Mouse (Mus musculus): ENCODE measurements around the gene Gstm2. TPM values are rescaled to one million over a fixed set of nuclear protein-coding genes. Genes with fewer than 3 reads are reported as not detected.
A peak's percentile ranks its signal among the peaks of the same experiment; 100 is the strongest.
"Not testable (repeated sequence)": the region's sequence is repeated elsewhere in the genome, so short reads cannot be mapped to it uniquely, and the experiment has no call there.

The Gstm2 gene
- total and polyA plus RNA-seq, 2 experiments from 2014 or later, result 6.1 to 20.0 TPM

- H3K4me3 ChIP-seq (ENCODE audit: low read length), result no peak overlapping the region
- WGBS, result 97% methylated on average over 5 of the region's 5 CpGs
- no peaks in the 10 kb centered on the region for H3K36me3 ChIP-seq (ENCODE audit: insufficient read depth, low read length)
- H3K9me3 ChIP-seq (ENCODE audit: low read length), result no peaks in the 10 kb centered on the region
- H3K4me2 ChIP-seq (ENCODE audit: low read depth, low read length), result no peak overlapping the region
- no peaks in the 10 kb centered on the region for H3K27me3 ChIP-seq (ENCODE audit: insufficient read depth, low read length)
- no peak for TF ChIP-seq CTCF (IDR thresholded peaks at IDR 0.05; ENCODE audit: low read depth)
- no peak overlapping the region for H3K27ac ChIP-seq
- ATAC-seq, result no peak
- 0 out of 2 replicates have a peak, but pooled peaks cover 3% of the 10 kb centered on the region for H3K4me1 ChIP-seq (ENCODE audit: insufficient read depth, low read length)
- no peak for DNase-seq (ENCODE audit: low spot score)
- H3K9ac ChIP-seq (replicated peaks; ENCODE audit: low read length), result no peak overlapping the region
Observed at GRCm38 (mm10) chr3:107966631-107967030, 19.6 kb downstream of the Gstm2 start.

DNA sequence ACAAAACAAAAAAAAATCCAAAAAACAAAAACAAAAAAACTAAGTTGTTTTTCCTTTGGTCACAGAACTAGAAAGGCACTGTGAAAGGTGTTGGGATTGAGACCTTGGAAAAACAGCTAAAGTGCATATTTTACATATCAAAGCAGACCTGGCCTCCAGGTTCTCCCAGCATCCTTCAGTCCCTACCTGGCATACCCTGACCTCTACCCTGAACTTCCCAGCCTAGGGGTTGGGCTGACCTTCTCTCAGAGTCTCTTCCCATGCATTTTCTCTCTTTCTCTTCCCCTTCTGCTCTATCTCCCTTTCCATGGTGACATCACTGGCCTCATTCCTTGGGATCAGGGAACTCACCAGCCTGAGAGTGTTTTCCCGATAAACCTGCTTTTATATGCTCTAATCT is 20.7 kb downstream of the Gstm2 start:
- WGBS, result 72% methylated on average over 1 of the region's 1 CpGs
- Histone ChIP-seq H3K4me3 (ENCODE audit: low read length) (no peak overlapping the region), H3K9ac (replicated peaks; ENCODE audit: low read length) (no peak overlapping the region), H3K9me3 (ENCODE audit: low read length) (no peaks in the 10 kb centered on the region), H3K27ac (no peak overlapping the region), H3K36me3 (ENCODE audit: insufficient read depth, low read length) (no peaks in the 10 kb centered on the region), H3K4me1 (ENCODE audit: insufficient read depth, low read length) (0 out of 2 replicates have a peak, but pooled peaks cover 3% of the 10 kb centered on the region), H3K4me2 (ENCODE audit: low read depth, low read length) (no peak overlapping the region), H3K27me3 (ENCODE audit: insufficient read depth, low read length) (no peaks in the 10 kb centered on the region)
- ATAC-seq (no peak), DNase-seq (ENCODE audit: low spot score) (no peak)
- no peak for TF ChIP-seq CTCF (IDR thresholded peaks at IDR 0.05; ENCODE audit: low read depth)

DNA sequence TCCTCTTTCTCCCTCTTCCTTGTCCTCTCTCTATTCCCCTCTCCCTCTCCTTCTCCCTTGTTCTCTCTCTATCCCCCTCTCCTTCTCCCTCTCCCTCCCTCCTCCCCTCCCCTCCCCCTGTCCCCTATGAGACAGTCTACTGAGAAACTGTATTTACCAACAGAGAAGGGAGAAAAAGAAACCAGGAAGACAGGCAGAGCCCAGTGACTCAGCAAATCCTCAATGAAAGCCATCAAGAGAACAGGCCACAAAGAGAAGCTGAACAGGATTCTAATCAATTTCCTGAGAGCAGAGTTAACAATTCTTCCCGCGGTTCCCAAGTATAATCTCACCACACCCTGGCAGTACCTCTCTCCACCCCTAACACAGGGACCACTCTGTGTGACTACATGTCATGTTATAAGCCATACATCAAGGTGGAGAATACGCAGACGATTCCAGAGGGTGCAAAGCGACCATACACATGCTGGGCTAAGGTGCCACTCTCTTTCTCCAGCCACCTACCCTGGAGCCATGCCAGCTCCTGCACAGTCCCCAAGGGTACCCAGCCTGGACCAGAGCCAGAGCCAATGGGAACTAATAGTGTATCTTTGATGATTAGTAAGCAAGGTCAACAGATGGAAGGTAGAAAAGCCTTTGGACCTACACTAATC is 21.5 kb downstream of the Gstm2 start:
- H3K9me3 ChIP-seq (ENCODE audit: low read length), result no peaks in the 10 kb centered on the region
- H3K9ac ChIP-seq (replicated peaks; ENCODE audit: low read length), result no peak overlapping the region
- no peak for DNase-seq (ENCODE audit: low spot score)
- H3K4me3 ChIP-seq (ENCODE audit: low read length), result no peak overlapping the region
- H3K4me1 ChIP-seq (ENCODE audit: insufficient read depth, low read length), result 0 out of 2 replicates have a peak, but pooled peaks cover 3% of the 10 kb centered on the region
- H3K4me2 ChIP-seq (ENCODE audit: low read depth, low read length), result no peak overlapping the region
- 72% methylated on average over 5 of the region's 5 CpGs for WGBS
- no peak overlapping the region for H3K27ac ChIP-seq
- peak; percentile 24; the same call in 1 of the 2 replicates for ATAC-seq
- TF ChIP-seq CTCF (IDR thresholded peaks at IDR 0.05; ENCODE audit: low read depth), result no peak
- H3K27me3 ChIP-seq (ENCODE audit: insufficient read depth, low read length), result no peaks in the 10 kb centered on the region
- H3K36me3 ChIP-seq (ENCODE audit: insufficient read depth, low read length), result no peaks in the 10 kb centered on the region

GRCm38 (mm10) chr3:107964026-107964425 is 22.2 kb downstream of the Gstm2 start:
- 85% methylated on average over 4 of the region's 4 CpGs for WGBS
- DNase-seq (ENCODE audit: low spot score), result no peak

DNA sequence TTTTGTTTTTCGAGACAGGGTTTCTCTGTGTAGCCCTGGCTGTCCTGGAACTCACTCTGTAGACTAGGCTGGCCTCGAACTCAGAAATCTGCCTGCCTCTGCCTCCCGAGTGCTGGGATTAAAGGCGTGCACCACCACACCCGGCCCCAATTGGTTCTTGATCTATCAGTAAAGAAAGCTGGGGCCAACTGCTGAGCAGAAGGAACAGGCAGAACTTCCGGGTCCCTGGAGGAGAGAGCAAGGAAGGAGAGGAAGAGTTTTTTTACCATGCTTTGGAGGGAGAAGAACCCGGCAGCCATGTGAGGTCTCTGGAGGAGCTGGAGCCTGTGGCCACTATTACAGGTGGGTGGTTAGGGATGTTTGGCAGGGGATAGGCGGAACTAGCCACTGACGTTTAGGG is 31.0 kb downstream of the Gstm2 start:
- H3K4me3 ChIP-seq (ENCODE audit: low read length); H3K27me3 ChIP-seq (ENCODE audit: insufficient read depth, low read length); H3K9me3 ChIP-seq (ENCODE audit: low read length); H3K4me2 ChIP-seq (ENCODE audit: low read depth, low read length); H3K36me3 ChIP-seq (ENCODE audit: insufficient read depth, low read length); DNase-seq (ENCODE audit: low spot score); ATAC-seq; H3K9ac ChIP-seq (replicated peaks; ENCODE audit: low read length); H3K27ac ChIP-seq; H3K4me1 ChIP-seq (ENCODE audit: insufficient read depth, low read length): not testable (repeated sequence)
- 91% methylated on average over 9 of the region's 9 CpGs for WGBS

More at GRCm38 (mm10) chr3:107964026-107964425, 22.2 kb downstream of the Gstm2 start:
- Histone ChIP-seq H3K27ac (no peak overlapping the region), H3K4me1 (ENCODE audit: insufficient read depth, low read length) (0 out of 2 replicates have a peak, but pooled peaks cover 3% of the 10 kb centered on the region), H3K9me3 (ENCODE audit: low read length) (no peaks in the 10 kb centered on the region), H3K4me3 (ENCODE audit: low read length) (no peak overlapping the region), H3K27me3 (ENCODE audit: insufficient read depth, low read length) (no peaks in the 10 kb centered on the region), H3K9ac (replicated peaks; ENCODE audit: low read length) (no peak overlapping the region), H3K36me3 (ENCODE audit: insufficient read depth, low read length) (no peaks in the 10 kb centered on the region), H3K4me2 (ENCODE audit: low read depth, low read length) (no peak overlapping the region)
- no peak for ATAC-seq
- TF ChIP-seq CTCF (IDR thresholded peaks at IDR 0.05; ENCODE audit: low read depth), result no peak

- Histone ChIP-seq H3K36me3 (ENCODE audit: insufficient read depth, low read length) (no peaks in the 10 kb centered on the region), H3K9me3 (ENCODE audit: low read length) (no peaks in the 10 kb centered on the region), H3K27me3 (ENCODE audit: insufficient read depth, low read length) (no peaks in the 10 kb centered on the region), H3K4me2 (ENCODE audit: low read depth, low read length) (no peak overlapping the region), H3K4me1 (ENCODE audit: insufficient read depth, low read length) (peaks cover 3% of the 10 kb centered on the region; the same call in 1 of the 2 replicates), H3K27ac (peak overlapping the region; percentile 60; the same call in 1 of the 2 replicates), H3K4me3 (ENCODE audit: low read length) (no peak overlapping the region), H3K9ac (replicated peaks; ENCODE audit: low read length) (no peak overlapping the region)
- ATAC-seq, result peak; percentile 33
- DNase-seq (ENCODE audit: low spot score), result peak; percentile 19
- 71% methylated on average over 5 of the region's 5 CpGs for WGBS
- no peak for TF ChIP-seq CTCF (IDR thresholded peaks at IDR 0.05; ENCODE audit: low read depth)
Observed at GRCm38 (mm10) chr3:107953906-107954305, 32.3 kb downstream of the Gstm2 start.

DNA sequence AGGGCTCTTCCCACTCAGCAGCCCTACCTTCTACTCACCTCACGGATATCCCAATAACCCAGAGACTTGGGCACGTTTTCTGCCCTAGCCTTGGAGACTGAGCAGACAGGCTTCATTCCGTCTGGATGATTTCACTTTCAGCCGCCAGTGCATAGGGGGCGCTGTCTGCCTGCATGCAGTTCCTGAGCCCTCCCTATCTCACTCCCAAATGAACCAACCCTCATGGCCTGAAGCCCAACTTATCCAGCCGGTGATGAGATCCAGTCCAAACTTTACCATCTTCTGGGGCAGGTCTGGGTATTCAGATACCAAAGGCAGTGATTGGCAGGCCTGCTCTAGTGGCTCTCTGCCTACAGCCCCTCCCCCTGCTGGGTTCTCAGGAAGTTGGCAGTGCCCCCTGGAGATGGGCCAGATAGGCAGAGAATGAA is 32.9 kb downstream of the Gstm2 start:
- peak; percentile 84 for TF ChIP-seq CTCF (IDR thresholded peaks at IDR 0.05; ENCODE audit: low read depth)
- peaks cover 3% of the 10 kb centered on the region; the same call in 1 of the 2 replicates for H3K4me1 ChIP-seq (ENCODE audit: insufficient read depth, low read length)
- peak; percentile 95 for ATAC-seq
- no peaks in the 10 kb centered on the region for H3K9me3 ChIP-seq (ENCODE audit: low read length)
- H3K9ac ChIP-seq (replicated peaks; ENCODE audit: low read length), result no peak overlapping the region
- H3K27me3 ChIP-seq (ENCODE audit: insufficient read depth, low read length), result no peaks in the 10 kb centered on the region
- H3K4me2 ChIP-seq (ENCODE audit: low read depth, low read length), result no peak overlapping the region
- 18% methylated on average over 6 of the region's 6 CpGs for WGBS
- DNase-seq (ENCODE audit: low spot score), result peak; percentile 87
- no peaks in the 10 kb centered on the region for H3K36me3 ChIP-seq (ENCODE audit: insufficient read depth, low read length)
- H3K4me3 ChIP-seq (ENCODE audit: low read length), result no peak overlapping the region
- H3K27ac ChIP-seq, result peak overlapping the region; percentile 60; the same call in 1 of the 2 replicates

Data from hindbrain, postnatal 0 days (tissue).